9 mouse cellular contexts compared by ENCODE assay signal in genomic region chr9:37626103-37626567, GRCm38 (mm10). TPM values are rescaled to one million over a fixed set of nuclear protein-coding genes. Genes with fewer than 3 reads are reported as not detected.
DNase-seq lines count a peak whose midpoint lies in the region; ATAC-seq lines count a peak whose summit lies in the region.
"Had no signal": no experiment of that assay in that cellular context is flagged by ENCODE, and none has a peak within 500 bp of the region (broad histone marks: within the 10 kb centered on the region; RNA-seq: fewer than 3 reads in every experiment).

No protein-coding gene starts in this region.

- peak overlapping the region; percentile 88 for H3K27ac ChIP-seq in hindbrain, embryonic 12.5 days

- H3K9ac ChIP-seq in hindbrain, embryonic 12.5 days: no peak overlapping the region

- no peaks in the 10 kb centered on the region for H3K36me3 ChIP-seq in hindbrain, embryonic 12.5 days

- H3K9me3 ChIP-seq in hindbrain, embryonic 12.5 days (replicated peaks): no peaks in the 10 kb centered on the region

- 8% methylated on average over 3 of the region's 3 CpGs for WGBS in hindbrain, embryonic 12.5 days

- H3K4me1 ChIP-seq in hindbrain, embryonic 12.5 days: peaks cover 25% of the 10 kb centered on the region

- intact Hi-C loops in gastrocnemius, postnatal 36 days (cut with DNase I): no loop called here
- intact Hi-C loops in left cerebral cortex, postnatal 36 days (cut with DNase I): no loop called here

- no peaks in the 10 kb centered on the region for H3K27me3 ChIP-seq in hindbrain, embryonic 12.5 days

- H3K4me2 ChIP-seq in hindbrain, embryonic 12.5 days (replicated peaks): peak overlapping the region; percentile 37

- H3K4me3 ChIP-seq in hindbrain, embryonic 12.5 days: no peak overlapping the region
- H3K4me3 ChIP-seq: myocyte had no signal

- peak; percentile 17 for DNase-seq in gastrocnemius, postnatal 10 days
- DNase-seq in gastrocnemius, postnatal 36 days: no peak
- DNase-seq in Muller cell, postnatal 12 days (ENCODE audit: inconsistent ontology term): peak; percentile 14
- peak; percentile 45 to 47 for DNase-seq in left cerebral cortex, postnatal 36 days (ENCODE audit: low spot score in 2 of 2)
- DNase-seq in right cerebral cortex, postnatal 36 days (ENCODE audit: low spot score in 2 of 2): peak; percentile 36 to 48
- DNase-seq in ovary, postnatal 14 days (ENCODE audit: low spot score): no peak

- peak; percentile 59 for ATAC-seq in hindbrain, embryonic 12.5 days (ENCODE audit: low FRiP score)
- ATAC-seq in monocyte, adult 5-6 weeks (replicated peaks; ENCODE audit: insufficient number of reproducible peaks, low FRiP score, low TSS enrichment, poor library complexity, severe bottlenecking): no peak

RNA-seq across cellular contexts. Expression of gene Spa17, which starts 12.6 kb away (rescaled TPM):
- 1 to 10 TPM; 2.1 to 3.0 TPM for total RNA-seq in gastrocnemius, postnatal 10 days (2021)
- total RNA-seq in gastrocnemius, postnatal 36 days (2021): 1 to 10 TPM; 2.6 to 3.2 TPM
- 17.9 and 22.9 TPM in 2 replicates for polyA plus RNA-seq in hindbrain, embryonic 12.5 days (2016; fragmentation: Nextera tagmentation; extraction: Ambion mirVana)
- total RNA-seq in left cerebral cortex, postnatal 36 days (2021): 1 to 10 TPM; 1.8 to 2.9 TPM
- 1.3 to 3.3 TPM in 2 of 3 replicates, not detected in the other for total RNA-seq in monocyte, adult 5-6 weeks (2017)

RNA-seq across cellular contexts. Expression of gene Tbrg1, which starts 31.0 kb away (rescaled TPM):
- 10 to 100 TPM; 46.1 to 54.6 TPM for total RNA-seq in gastrocnemius, postnatal 10 days (2021)
- total RNA-seq in gastrocnemius, postnatal 36 days (2021): 10 to 100 TPM; 27.7 to 32.7 TPM
- 129 and 140 TPM in 2 replicates for polyA plus RNA-seq in hindbrain, embryonic 12.5 days (2016; fragmentation: Nextera tagmentation; extraction: Ambion mirVana)
- total RNA-seq in left cerebral cortex, postnatal 36 days (2021): 10 to 100 TPM; 52.4 to 63.4 TPM
- total RNA-seq in monocyte, adult 5-6 weeks (2017): 27.0 to 51.1 TPM (median 38.1 TPM) in 3 replicates

RNA-seq across cellular contexts. Expression of gene Panx3, which starts 42.9 kb away (rescaled TPM):
- 1 to 10 TPM in 1 of 2 experiments, not detected in 1; 3.3 TPM for total RNA-seq in gastrocnemius, postnatal 10 days (2021)
- not detected for total RNA-seq in gastrocnemius, postnatal 36 days (2021)
- polyA plus RNA-seq in hindbrain, embryonic 12.5 days (2016; fragmentation: Nextera tagmentation; extraction: Ambion mirVana): 0.79 and 3.0 TPM in 2 replicates
- not detected for total RNA-seq in left cerebral cortex, postnatal 36 days (2021)
- not detected in 3 replicates for total RNA-seq in monocyte, adult 5-6 weeks (2017)

Comparison
In these comparisons a context has a peak if more than half of its experiments do, and no peak if none do; other contexts are left out.
1. DNase-seq: peak in gastrocnemius, postnatal 10 days (single experiment), Muller cell, postnatal 12 days (single experiment), left cerebral cortex, postnatal 36 days (2 of 2) and right cerebral cortex, postnatal 36 days (2 of 2); none in gastrocnemius, postnatal 36 days (0 of 2) and ovary, postnatal 14 days (single experiment).